Mouse (Mus musculus): ENCODE data around the gene Gatad2a.
A peak's percentile ranks its signal among the peaks of the same experiment; 100 is the strongest.

Gene Gatad2a

DNA sequence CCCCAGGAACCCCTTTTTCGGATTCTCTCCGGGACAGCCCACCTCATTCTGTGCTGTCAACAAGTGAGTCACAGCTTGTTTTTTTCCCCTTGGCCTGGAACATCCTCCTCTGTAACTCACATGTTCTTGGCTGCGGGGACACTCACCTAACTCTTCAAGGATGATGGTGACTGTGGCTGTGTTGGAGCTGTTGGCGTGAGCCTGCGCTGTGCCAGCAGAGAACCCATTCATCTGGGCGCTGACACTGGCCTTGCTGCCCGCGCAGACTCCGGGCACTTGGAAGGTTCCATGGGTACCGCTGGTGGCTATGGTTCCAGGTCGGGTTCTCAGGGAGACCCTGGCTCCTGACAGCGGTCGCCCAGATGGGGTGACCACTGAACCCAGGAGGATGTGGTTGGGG lies 112.0 kb downstream of the Gatad2a start:
- no peaks in the 10 kb centered on the region for H3K36me3 ChIP-seq (ENCODE audit: insufficient read depth, low read length)
- TF ChIP-seq CTCF (conservative IDR thresholded peaks at IDR 0.05; ENCODE audit: low read length) (no peak), NANOG (IDR thresholded peaks at IDR 0.05; ENCODE audit: borderline replicate concordance, low read length) (no peak), POU5F1 (IDR thresholded peaks at IDR 0.05; ENCODE audit: borderline replicate concordance, low read length) (no peak)
- H3K4me1 ChIP-seq (replicated peaks; ENCODE audit: low read depth, low read length), result peaks cover 68% of the 10 kb centered on the region
- peaks cover 100% of the 10 kb centered on the region for H3K27me3 ChIP-seq (ENCODE audit: insufficient read depth, low read length)
- no peak overlapping the region for H3K4me3 ChIP-seq (replicated peaks; ENCODE audit: low read length)
- H3K9me3 ChIP-seq (ENCODE audit: low read length), result no peaks in the 10 kb centered on the region

DNA sequence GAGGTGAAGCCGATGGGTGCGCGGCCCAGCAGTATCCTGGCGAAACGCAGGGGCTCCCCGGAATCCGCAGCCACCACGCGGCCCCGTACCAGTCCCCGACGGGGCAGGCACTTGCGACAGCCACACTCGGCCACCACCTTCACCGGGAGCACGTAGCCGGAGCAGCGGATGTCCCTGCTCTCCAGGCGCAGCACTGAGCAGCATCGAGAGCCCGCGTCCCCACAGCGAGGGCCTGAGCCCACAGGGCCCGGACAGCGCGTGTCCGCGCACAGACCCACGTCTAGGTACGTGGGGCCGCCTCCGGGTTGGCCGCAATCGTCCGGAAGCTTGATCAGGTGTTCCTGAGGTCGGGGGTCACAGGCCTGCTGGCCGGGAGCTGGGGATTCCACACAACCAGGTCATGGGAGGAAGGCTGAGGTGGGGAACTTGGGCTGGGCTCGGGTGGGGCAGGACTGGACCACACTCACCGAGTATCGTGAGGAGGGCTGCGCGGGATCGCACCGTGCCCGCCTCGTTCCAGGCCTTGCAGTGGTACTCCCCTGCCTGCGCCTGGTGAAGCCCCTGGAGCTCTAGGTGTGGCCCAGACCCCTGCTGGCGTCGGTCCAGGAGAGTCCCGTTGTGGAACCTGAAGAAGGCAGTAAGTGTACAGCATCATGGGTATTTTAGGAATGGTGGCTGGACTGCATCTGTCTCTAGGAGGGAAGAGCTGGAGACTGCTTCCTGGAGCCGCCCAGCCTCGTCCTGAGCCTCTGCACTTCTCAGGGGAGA lies 113.2 kb downstream of the Gatad2a start:
- Histone ChIP-seq H3K4me1 (replicated peaks; ENCODE audit: low read depth, low read length) (peaks cover 58% of the 10 kb centered on the region), H3K4me3 (replicated peaks; ENCODE audit: low read length) (peak overlapping the region; percentile 75), H3K27me3 (ENCODE audit: insufficient read depth, low read length) (peaks cover 96% of the 10 kb centered on the region), H3K36me3 (ENCODE audit: insufficient read depth, low read length) (no peaks in the 10 kb centered on the region), H3K9me3 (ENCODE audit: low read length) (no peaks in the 10 kb centered on the region)
- TF ChIP-seq NANOG (IDR thresholded peaks at IDR 0.05; ENCODE audit: borderline replicate concordance, low read length), result no peak
- TF ChIP-seq CTCF (conservative IDR thresholded peaks at IDR 0.05; ENCODE audit: low read length), result no peak
- TF ChIP-seq POU5F1 (IDR thresholded peaks at IDR 0.05; ENCODE audit: borderline replicate concordance, low read length), result no peak

DNA sequence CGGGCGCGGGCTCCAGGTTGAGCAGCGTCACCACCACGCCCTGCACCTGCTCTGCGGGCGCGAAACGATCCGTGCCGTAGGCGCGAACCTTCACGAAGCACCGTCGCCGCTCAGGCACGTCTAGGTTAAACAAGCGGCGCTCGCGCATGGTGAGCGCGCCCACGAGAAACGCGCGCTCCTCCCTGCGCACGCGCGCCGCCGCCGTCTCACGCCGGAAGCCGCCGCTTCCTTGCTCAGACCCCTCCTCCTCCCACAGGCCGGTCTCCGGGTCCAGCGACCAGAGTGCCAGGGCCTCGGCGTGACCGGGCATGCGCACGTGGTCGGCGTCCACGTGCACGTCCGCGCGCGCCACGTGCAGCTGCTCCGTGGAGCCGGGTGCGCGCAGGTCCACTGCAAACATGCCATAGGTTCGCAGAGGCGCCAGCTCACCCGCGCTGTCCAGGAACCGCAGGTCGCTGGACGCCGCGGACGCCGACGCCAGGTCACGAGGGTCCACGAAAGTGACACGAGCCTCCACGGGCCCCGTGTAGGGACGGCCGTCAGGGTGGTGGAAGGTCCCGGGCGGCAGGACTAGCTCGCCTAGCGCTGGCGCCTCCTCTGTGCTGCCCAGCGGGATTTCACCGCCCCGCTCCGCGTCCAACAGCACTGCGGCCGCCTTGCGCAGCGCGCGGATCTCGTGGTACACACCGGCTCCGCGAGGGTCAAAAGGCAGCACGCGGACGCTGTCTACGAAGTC lies 114.0 kb downstream of the Gatad2a start:
- H3K36me3 ChIP-seq (ENCODE audit: insufficient read depth, low read length), result no peaks in the 10 kb centered on the region
- peak overlapping the region; percentile 75 for H3K4me3 ChIP-seq (replicated peaks; ENCODE audit: low read length)
- peaks cover 50% of the 10 kb centered on the region for H3K4me1 ChIP-seq (replicated peaks; ENCODE audit: low read depth, low read length)
- no peak for TF ChIP-seq NANOG (IDR thresholded peaks at IDR 0.05; ENCODE audit: borderline replicate concordance, low read length)
- no peak for TF ChIP-seq POU5F1 (IDR thresholded peaks at IDR 0.05; ENCODE audit: borderline replicate concordance, low read length)
- no peak for TF ChIP-seq CTCF (conservative IDR thresholded peaks at IDR 0.05; ENCODE audit: low read length)
- no peaks in the 10 kb centered on the region for H3K9me3 ChIP-seq (ENCODE audit: low read length)
- H3K27me3 ChIP-seq (ENCODE audit: insufficient read depth, low read length), result peaks cover 94% of the 10 kb centered on the region

DNA sequence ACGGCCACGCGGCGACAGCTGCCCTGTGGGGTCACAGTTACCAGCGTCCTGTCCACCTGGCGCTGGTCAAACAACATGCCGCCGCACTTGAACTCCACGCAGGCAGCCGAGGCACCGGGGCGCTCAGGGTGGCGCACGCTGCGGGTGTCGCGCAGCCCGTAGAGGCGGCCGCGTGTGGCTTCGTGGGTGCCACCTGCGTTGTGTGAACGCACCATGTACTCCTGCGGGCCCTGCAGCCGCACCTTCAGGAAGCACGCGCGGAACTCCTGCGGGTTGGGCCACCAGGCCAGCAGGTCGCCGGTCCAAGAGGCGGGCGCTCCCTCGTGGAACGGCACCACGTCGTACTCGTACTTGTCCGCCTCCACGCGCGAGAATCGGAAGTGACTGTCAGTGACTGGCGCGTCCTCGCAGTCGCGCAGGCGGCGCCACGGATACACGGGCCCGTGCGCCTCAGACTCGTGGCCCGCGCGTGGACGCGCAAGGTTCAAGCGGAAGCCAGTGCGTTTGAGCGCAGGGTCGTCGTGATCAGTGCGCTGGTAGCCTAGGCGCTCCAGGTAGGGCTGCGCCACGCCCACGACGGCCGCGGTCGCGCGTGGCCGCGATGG lies 114.8 kb downstream of the Gatad2a start:
- Histone ChIP-seq H3K4me1 (replicated peaks; ENCODE audit: low read depth, low read length) (peaks cover 47% of the 10 kb centered on the region), H3K9me3 (ENCODE audit: low read length) (no peaks in the 10 kb centered on the region), H3K4me3 (replicated peaks; ENCODE audit: low read length) (peak overlapping the region; percentile 75), H3K36me3 (ENCODE audit: insufficient read depth, low read length) (no peaks in the 10 kb centered on the region), H3K27me3 (ENCODE audit: insufficient read depth, low read length) (peaks cover 86% of the 10 kb centered on the region)
- TF ChIP-seq CTCF (conservative IDR thresholded peaks at IDR 0.05; ENCODE audit: low read length), result no peak
- no peak for TF ChIP-seq NANOG (IDR thresholded peaks at IDR 0.05; ENCODE audit: borderline replicate concordance, low read length)
- no peak for TF ChIP-seq POU5F1 (IDR thresholded peaks at IDR 0.05; ENCODE audit: borderline replicate concordance, low read length)

DNA sequence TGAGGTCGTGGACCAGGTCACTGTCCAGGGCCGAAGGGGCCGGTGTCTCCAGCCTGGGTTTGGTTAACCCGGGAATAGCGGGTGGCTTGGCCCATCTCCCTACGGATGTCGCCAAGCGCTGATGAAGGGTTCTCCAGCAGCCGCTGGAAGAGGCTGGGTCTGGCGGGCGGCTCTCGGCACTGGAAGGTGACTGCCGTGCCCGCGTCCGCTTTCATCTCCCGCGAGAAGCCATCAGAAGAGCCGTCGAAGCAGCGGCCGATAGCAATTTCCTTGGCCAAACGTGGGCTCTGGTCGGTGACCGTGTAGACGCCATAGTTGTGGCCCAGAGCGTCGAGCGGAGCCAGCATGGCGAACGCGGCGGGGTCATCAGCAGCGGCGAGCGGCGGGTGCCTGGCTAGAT lies 115.3 kb downstream of the Gatad2a start:
- H3K9me3 ChIP-seq (ENCODE audit: low read length), result no peaks in the 10 kb centered on the region
- H3K4me1 ChIP-seq (replicated peaks; ENCODE audit: low read depth, low read length), result peaks cover 42% of the 10 kb centered on the region
- H3K36me3 ChIP-seq (ENCODE audit: insufficient read depth, low read length), result no peaks in the 10 kb centered on the region
- peaks cover 80% of the 10 kb centered on the region for H3K27me3 ChIP-seq (ENCODE audit: insufficient read depth, low read length)
- H3K4me3 ChIP-seq (replicated peaks; ENCODE audit: low read length), result peak overlapping the region; percentile 75
- TF ChIP-seq CTCF (conservative IDR thresholded peaks at IDR 0.05; ENCODE audit: low read length) (no peak), POU5F1 (IDR thresholded peaks at IDR 0.05; ENCODE audit: borderline replicate concordance, low read length) (no peak), NANOG (IDR thresholded peaks at IDR 0.05; ENCODE audit: borderline replicate concordance, low read length) (no peak)

DNA sequence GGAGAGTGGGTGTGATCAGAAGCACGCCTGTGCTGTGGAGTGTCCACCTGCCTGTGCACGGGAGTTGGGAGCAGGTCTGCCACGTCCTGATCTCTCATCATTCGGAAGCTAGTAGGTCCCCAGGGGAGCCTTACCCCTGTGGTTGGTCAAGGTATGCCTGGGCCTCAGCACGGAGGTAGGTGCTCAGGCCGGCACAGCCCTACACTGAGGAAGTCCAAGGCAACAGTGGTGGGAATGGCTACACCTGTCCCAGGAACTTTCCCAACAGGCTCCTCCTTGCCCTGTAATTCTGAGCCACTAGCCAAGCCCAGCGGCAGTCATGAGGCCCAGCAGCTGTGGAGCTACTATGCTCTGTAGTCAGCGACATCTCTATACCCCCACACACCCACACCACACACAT lies 116.5 kb downstream of the Gatad2a start:
- Histone ChIP-seq H3K4me1 (replicated peaks; ENCODE audit: low read depth, low read length) (peaks cover 31% of the 10 kb centered on the region), H3K36me3 (ENCODE audit: insufficient read depth, low read length) (no peaks in the 10 kb centered on the region), H3K27me3 (ENCODE audit: insufficient read depth, low read length) (peaks cover 69% of the 10 kb centered on the region), H3K9me3 (ENCODE audit: low read length) (no peaks in the 10 kb centered on the region), H3K4me3 (replicated peaks; ENCODE audit: low read length) (no peak overlapping the region)
- TF ChIP-seq POU5F1 (IDR thresholded peaks at IDR 0.05; ENCODE audit: borderline replicate concordance, low read length) (no peak), CTCF (conservative IDR thresholded peaks at IDR 0.05; ENCODE audit: low read length) (no peak), NANOG (IDR thresholded peaks at IDR 0.05; ENCODE audit: borderline replicate concordance, low read length) (no peak)

DNA sequence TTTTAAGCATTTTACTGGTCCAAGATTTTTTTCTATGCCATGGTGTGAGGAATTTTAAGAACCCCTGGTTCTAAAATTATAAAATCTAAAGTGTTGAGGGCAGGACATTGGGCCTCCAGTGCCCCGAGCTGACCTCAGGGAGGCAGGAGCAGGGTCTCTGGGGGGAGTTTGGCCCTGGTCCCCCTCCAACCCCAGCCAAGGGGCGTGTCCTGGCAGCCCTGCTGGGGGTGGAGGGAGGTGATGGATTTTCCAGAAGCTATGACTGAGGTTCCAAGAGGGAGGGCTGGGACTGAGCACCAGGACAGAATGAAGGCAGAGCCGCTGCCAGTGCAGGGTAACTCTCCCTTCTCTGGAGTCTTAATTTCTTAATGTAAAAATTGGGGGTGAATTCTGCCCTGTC lies 118.2 kb downstream of the Gatad2a start:
- H3K4me1 ChIP-seq (replicated peaks; ENCODE audit: low read depth, low read length), result peaks cover 21% of the 10 kb centered on the region
- no peak for TF ChIP-seq CTCF (conservative IDR thresholded peaks at IDR 0.05; ENCODE audit: low read length)
- no peak for TF ChIP-seq POU5F1 (IDR thresholded peaks at IDR 0.05; ENCODE audit: borderline replicate concordance, low read length)
- TF ChIP-seq NANOG (IDR thresholded peaks at IDR 0.05; ENCODE audit: borderline replicate concordance, low read length), result no peak
- H3K4me3 ChIP-seq (replicated peaks; ENCODE audit: low read length), result no peak overlapping the region
- no peaks in the 10 kb centered on the region for H3K9me3 ChIP-seq (ENCODE audit: low read length)
- peaks cover 52% of the 10 kb centered on the region for H3K27me3 ChIP-seq (ENCODE audit: insufficient read depth, low read length)
- H3K36me3 ChIP-seq (ENCODE audit: insufficient read depth, low read length), result no peaks in the 10 kb centered on the region

DNA sequence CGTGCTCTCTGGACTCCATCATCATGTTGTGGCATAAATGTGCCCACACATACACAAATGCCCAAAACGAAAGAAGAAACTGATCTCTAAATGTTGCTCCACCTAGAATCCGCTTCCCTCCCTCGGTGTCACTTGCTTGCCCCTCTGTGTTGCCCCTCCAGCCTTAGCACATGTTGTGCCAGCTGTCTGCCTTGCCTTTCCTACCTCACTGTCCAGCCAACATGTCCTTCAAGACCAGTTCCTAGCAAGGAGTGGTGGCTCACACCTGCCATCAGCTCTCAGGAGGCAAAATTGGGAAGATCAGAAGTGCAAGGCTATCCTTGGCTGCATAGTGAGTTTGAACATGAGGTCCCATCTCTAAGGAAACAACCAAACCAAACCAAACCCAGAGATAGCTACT lies 118.8 kb downstream of the Gatad2a start:
- H3K27me3 ChIP-seq (ENCODE audit: insufficient read depth, low read length), result peaks cover 46% of the 10 kb centered on the region
- H3K36me3 ChIP-seq (ENCODE audit: insufficient read depth, low read length), result no peaks in the 10 kb centered on the region
- H3K4me1 ChIP-seq (replicated peaks; ENCODE audit: low read depth, low read length), result peaks cover 17% of the 10 kb centered on the region
- TF ChIP-seq NANOG (IDR thresholded peaks at IDR 0.05; ENCODE audit: borderline replicate concordance, low read length) (no peak), CTCF (conservative IDR thresholded peaks at IDR 0.05; ENCODE audit: low read length) (no peak), POU5F1 (IDR thresholded peaks at IDR 0.05; ENCODE audit: borderline replicate concordance, low read length) (no peak)
- no peak overlapping the region for H3K4me3 ChIP-seq (replicated peaks; ENCODE audit: low read length)
- H3K9me3 ChIP-seq (ENCODE audit: low read length), result no peaks in the 10 kb centered on the region
